Mouse (Mus musculus) bone marrow, adult 2 months (tissue): ENCODE results near the gene Lrrc73.

Experiments
- CTCF ChIP-seq: fragments of 200-500 bp; IDR thresholded peaks from 2 replicates; pipeline ENCODE4 v1.5.1; 2011; ENCODE audit warnings: low read length, control low read depth; ENCODE audit not compliant: control insufficient read depth, insufficient read depth
- POLR2A ChIP-seq: fragments of 200-500 bp; IDR thresholded peaks from 2 replicates; pipeline ENCODE4 v1.6.1; 2011; ENCODE audit warnings: low read depth, mild to moderate bottlenecking, control low read depth, low read length, borderline replicate concordance; ENCODE audit not compliant: control insufficient read depth

DNA sequence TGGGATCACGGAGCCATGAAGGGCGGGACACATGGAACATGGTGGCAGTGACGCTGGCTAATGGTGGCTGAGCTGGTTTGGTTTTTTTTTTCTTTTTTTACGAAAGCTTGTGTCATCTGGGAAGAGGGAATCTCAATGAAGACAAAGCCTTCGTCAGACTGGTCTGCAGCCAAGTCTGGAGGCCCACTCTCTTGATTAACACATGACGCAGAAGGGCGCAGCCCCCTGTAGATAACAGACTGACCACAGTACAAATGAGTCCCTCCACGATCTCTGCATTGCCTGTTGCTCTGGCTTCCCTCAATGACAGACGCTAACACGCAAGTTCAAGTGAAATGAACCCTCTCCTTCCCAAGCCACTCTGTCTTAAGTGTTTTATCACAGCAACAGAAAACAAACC, 22.2 kb downstream of the Lrrc73 start:
- no peak for TF ChIP-seq CTCF
- no peak for TF ChIP-seq POLR2A
